Mouse (Mus musculus) heart, embryonic 16.5 days (tissue): ENCODE results near the gene Olfr1211. TPM values are rescaled to one million over a fixed set of nuclear protein-coding genes. Genes with fewer than 3 reads are reported as not detected.

Source experiments
- ATAC-seq: fragments of 200-750 bp; cut with Nextera tagmentation; replicated peaks from 2 replicates; pipeline ENCODE4 v1.8.0; 2017; ENCODE audit warnings: moderate number of reproducible peaks; ENCODE audit not compliant: insufficient read depth, low FRiP score; ENCODE audit errors: extremely low read depth
- H3K27ac ChIP-seq: fragments of 300-500 bp; sonication (generic); 2 replicates; pipeline ENCODE4 v1.5.1; 2014; ENCODE audit warnings: mild to moderate bottlenecking, low read length, control low read depth, moderate library complexity
- H3K27me3 ChIP-seq: fragments of 300-500 bp; sonication (generic); 2 replicates; pipeline ENCODE4 v1.6.1; 2014; ENCODE audit warnings: low read length, mixed read lengths; ENCODE audit not compliant: control insufficient read depth, insufficient read depth
- H3K36me3 ChIP-seq: fragments of 300-500 bp; sonication (generic); 2 replicates; pipeline ENCODE4 v1.6.1; 2014; ENCODE audit not compliant: control insufficient read depth, insufficient read depth
- H3K4me1 ChIP-seq: fragments of 300-500 bp; sonication (generic); 2 replicates; pipeline ENCODE4 v1.6.1; 2014; ENCODE audit warnings: low read length, mixed read lengths; ENCODE audit not compliant: control insufficient read depth, insufficient read depth
- H3K4me2 ChIP-seq: fragments of 300-500 bp; sonication (generic); 2 replicates; pipeline ENCODE4 v1.6.1; 2014; ENCODE audit warnings: low read depth, mild to moderate bottlenecking, control low read depth, low read length
- H3K4me3 ChIP-seq: fragments of 300-500 bp; sonication (generic); 2 replicates; pipeline ENCODE4 v1.5.1; 2014; ENCODE audit warnings: mild to moderate bottlenecking, control low read depth, low read length
- H3K9ac ChIP-seq: fragments of 300-500 bp; sonication (generic); 2 replicates; pipeline ENCODE4 v1.6.1; 2014; ENCODE audit warnings: low read length, control low read depth
- H3K9me3 ChIP-seq: fragments of 300-500 bp; sonication (generic); replicated peaks from 2 replicates; pipeline ENCODE4 v1.6.1; 2016; ENCODE audit warnings: low read length; ENCODE audit not compliant: control insufficient read depth
- WGBS: fragments of 180-500 bp; shearing (Covaris S2); extraction: QIAGEN DNeasy Blood & Tissue Kit; methylation state at CpG from one replicate; pipeline ENCODE4 v1.1.7; 2014; 5-methylcytosine and 5-hydroxymethylcytosine counted together
- polyA plus RNA-seq: library from polyadenylated mRNA; unstranded; fragments of >200 nt; fragmentation: Nextera tagmentation; extraction: Ambion mirVana; gene quantifications from 2 replicates; pipeline ENCODE4 v1.2.1, GENCODE M21; 2015

Olfr1211 gene
- polyA plus RNA-seq: not detected in 2 replicates

- H3K9ac ChIP-seq: no peak within 1 kb of the TSS
- WGBS: 78% methylated on average over 1 of the region's 1 CpGs
- H3K4me3 ChIP-seq: no peak within 1 kb of the TSS
Measured at GRCm38 (mm10) chr2:88938011-88938410, at the start of gene Olfr1211. TSS of gene Olfr1211 (minus strand) at chr2:88938111.

DNA sequence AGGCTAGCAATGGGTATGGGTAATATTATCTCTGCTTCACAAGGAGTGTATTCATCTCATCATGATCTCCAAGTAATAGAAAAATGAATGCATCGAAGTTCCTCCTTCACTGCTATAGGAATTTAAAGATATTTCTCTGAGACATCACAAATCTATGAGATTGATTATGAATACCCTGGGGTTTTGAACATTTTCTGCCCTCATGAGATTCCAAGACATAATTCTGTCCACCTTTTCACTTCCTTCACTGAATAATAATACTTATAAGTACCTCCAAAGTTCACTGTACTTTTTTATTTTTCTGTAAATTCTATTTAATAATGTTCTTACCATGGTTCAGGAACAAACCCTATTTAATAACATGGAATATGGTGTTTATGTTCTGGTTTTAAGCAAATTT is 42.3 kb upstream of the Olfr1211 start, which contains the start of gene Gm13762:
Gm13762 (minus strand) TSS at position 101 of the 400 bp plus-strand sequence.
- H3K4me3 ChIP-seq: no peak within 1 kb of the TSS
- H3K4me1 ChIP-seq: no peaks in the 10 kb centered on the region
- no peak within 1 kb of the TSS for H3K27ac ChIP-seq
- H3K27me3 ChIP-seq: no peaks in the 10 kb centered on the region
- WGBS: 71% methylated on average over 1 of the region's 1 CpGs
- no peak within 1 kb of the TSS for H3K9ac ChIP-seq
- H3K9me3 ChIP-seq: no peaks in the 10 kb centered on the region
- H3K36me3 ChIP-seq: no peaks in the 10 kb centered on the region
- ATAC-seq: no peak
- no peak within 1 kb of the TSS for H3K4me2 ChIP-seq

More at GRCm38 (mm10) chr2:88938011-88938410, at the start of gene Olfr1211:
- no peaks in the 10 kb centered on the region for H3K36me3 ChIP-seq
- H3K4me2 ChIP-seq: no peak within 1 kb of the TSS
- H3K27ac ChIP-seq: no peak within 1 kb of the TSS
- no peaks in the 10 kb centered on the region for H3K9me3 ChIP-seq
- no peaks in the 10 kb centered on the region for H3K4me1 ChIP-seq
- no peaks in the 10 kb centered on the region for H3K27me3 ChIP-seq
- no peak for ATAC-seq

DNA sequence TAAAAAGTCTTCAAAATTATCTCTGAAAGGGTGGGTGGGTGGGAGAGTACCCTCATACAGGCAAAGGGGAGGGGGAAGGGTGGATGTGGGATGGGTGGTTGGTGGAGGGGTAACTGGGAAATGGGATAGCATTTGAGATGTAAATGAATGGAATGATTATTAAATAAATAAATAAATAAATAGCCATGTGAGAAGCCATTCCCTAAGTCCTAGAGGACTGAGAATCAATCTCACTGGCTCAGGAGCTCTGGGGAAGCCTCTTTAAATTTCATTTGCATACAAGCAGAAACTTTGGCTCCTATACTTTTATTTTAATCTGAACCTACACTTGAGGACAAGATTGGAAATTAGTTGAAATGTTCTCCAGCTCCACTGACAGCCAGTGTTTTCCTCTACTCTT is 15.8 kb upstream of the Olfr1211 start, which contains the start of gene Olfr1212:
Olfr1212 (plus strand) TSS at position 301 of the 400 bp plus-strand sequence.
- no peak within 1 kb of the TSS for H3K4me3 ChIP-seq
- no peak for ATAC-seq
- H3K9ac ChIP-seq: no peak within 1 kb of the TSS
- H3K9me3 ChIP-seq: no peaks in the 10 kb centered on the region
- H3K4me1 ChIP-seq: no peaks in the 10 kb centered on the region
- no peaks in the 10 kb centered on the region for H3K36me3 ChIP-seq
- H3K27me3 ChIP-seq: no peaks in the 10 kb centered on the region
- H3K27ac ChIP-seq: no peak within 1 kb of the TSS
- H3K4me2 ChIP-seq: no peak within 1 kb of the TSS

DNA sequence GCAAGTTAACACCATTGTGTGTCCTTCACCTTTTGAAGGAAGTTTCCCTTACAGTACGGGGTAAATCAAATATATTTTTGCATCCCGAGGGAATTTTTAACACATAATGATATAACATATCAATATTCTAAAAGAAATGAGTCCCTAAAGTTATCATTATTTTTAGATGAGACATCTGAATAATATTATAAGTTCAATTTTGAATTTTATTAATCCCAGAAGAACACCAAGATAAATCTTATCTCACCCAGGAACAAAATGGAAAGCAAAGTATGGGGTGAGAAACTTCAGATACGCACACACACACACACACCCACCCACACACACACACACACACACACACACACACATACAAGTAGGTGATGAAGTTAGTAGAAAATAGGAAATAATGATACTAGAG is 22.9 kb downstream of the Olfr1211 start, which contains the start of gene Olfr1209:
Olfr1209 (minus strand) TSS at position 101 of the 400 bp plus-strand sequence.
- 84% methylated on average over 3 of the region's 3 CpGs for WGBS
- no peak for ATAC-seq

GRCm38 (mm10) chr2:88902211-88902610 is 35.7 kb downstream of the Olfr1211 start, which contains the start of gene Olfr1208:
TSS of gene Olfr1208 (minus strand) at chr2:88902311.
- no peak for ATAC-seq
- Histone ChIP-seq H3K9ac (no peak within 1 kb of the TSS), H3K4me2 (no peak within 1 kb of the TSS), H3K27ac (no peak within 1 kb of the TSS), H3K4me3 (no peak within 1 kb of the TSS), H3K36me3 (no peaks in the 10 kb centered on the region), H3K27me3 (no peaks in the 10 kb centered on the region), H3K9me3 (peaks cover 2% of the 10 kb centered on the region; the same call in 1 of the 2 replicates), H3K4me1 (no peaks in the 10 kb centered on the region)

More for the DNA sequence above, 22.9 kb downstream of the Olfr1211 start, which contains the start of gene Olfr1209:
- Histone ChIP-seq H3K9ac (no peak within 1 kb of the TSS), H3K9me3 (no peaks in the 10 kb centered on the region; the same call in 1 of the 2 replicates), H3K27ac (no peak within 1 kb of the TSS), H3K4me1 (no peaks in the 10 kb centered on the region), H3K4me2 (no peak within 1 kb of the TSS), H3K36me3 (no peaks in the 10 kb centered on the region), H3K4me3 (no peak within 1 kb of the TSS), H3K27me3 (no peaks in the 10 kb centered on the region)

Other genes starting within 250 kb of the Olfr1211 start
- gene Olfr1195, start 248.9 kb downstream of the Olfr1211 start, polyA plus RNA-seq: not detected in 2 replicates
- gene Olfr1196, start 233.5 kb downstream of the Olfr1211 start, polyA plus RNA-seq: not detected in 2 replicates
- gene Olfr1197, start 205.7 kb downstream of the Olfr1211 start, polyA plus RNA-seq: not detected in 2 replicates
- not detected in 2 replicates for gene Olfr1198, start 186.7 kb downstream of the Olfr1211 start, polyA plus RNA-seq
- gene Olfr1199, start 177.6 kb downstream of the Olfr1211 start, polyA plus RNA-seq: not detected in 2 replicates
- gene Olfr1200, start 167.6 kb downstream of the Olfr1211 start, polyA plus RNA-seq: not detected in 2 replicates
- gene Olfr1201, start 145.1 kb downstream of the Olfr1211 start, polyA plus RNA-seq: not detected in 2 replicates
- gene Olfr1202, start 123.6 kb downstream of the Olfr1211 start, polyA plus RNA-seq: not detected in 2 replicates
- gene Olfr1205, start 108.4 kb downstream of the Olfr1211 start, polyA plus RNA-seq: not detected in 2 replicates
- not detected in 2 replicates for gene Olfr1204, start 88.8 kb downstream of the Olfr1211 start, polyA plus RNA-seq
- gene Olfr1206, start 74.9 kb downstream of the Olfr1211 start, polyA plus RNA-seq: not detected in 2 replicates
- not detected in 2 replicates for gene Olfr1208, start 35.8 kb downstream of the Olfr1211 start, polyA plus RNA-seq
- gene Olfr1209, start 23.0 kb downstream of the Olfr1211 start, polyA plus RNA-seq: not detected in 2 replicates
- gene Olfr1212, start 15.9 kb upstream of the Olfr1211 start, polyA plus RNA-seq: not detected in 2 replicates
- gene Gm13762, start 42.2 kb upstream of the Olfr1211 start, polyA plus RNA-seq: not detected in 2 replicates
- gene Olfr1214, start 54.5 kb upstream of the Olfr1211 start, polyA plus RNA-seq: not detected in 2 replicates
- not detected in 2 replicates for gene Olfr1215, start 68.9 kb upstream of the Olfr1211 start, polyA plus RNA-seq
- not detected in 2 replicates for gene Olfr1216, start 80.2 kb upstream of the Olfr1211 start, polyA plus RNA-seq
- gene Olfr1217, start 94.0 kb upstream of the Olfr1211 start, polyA plus RNA-seq: not detected in 2 replicates
- gene Olfr1218, start 123.1 kb upstream of the Olfr1211 start, polyA plus RNA-seq: not detected in 2 replicates
- gene Olfr1219, start 145.4 kb upstream of the Olfr1211 start, polyA plus RNA-seq: not detected in 2 replicates
- gene Olfr1220, start 168.7 kb upstream of the Olfr1211 start, polyA plus RNA-seq: not detected in 2 replicates
- not detected in 2 replicates for gene Olfr1221, start 179.2 kb upstream of the Olfr1211 start, polyA plus RNA-seq
- gene Olfr1222, start 194.9 kb upstream of the Olfr1211 start, polyA plus RNA-seq: not detected in 2 replicates
- not detected in 2 replicates for gene Olfr1223, start 213.4 kb upstream of the Olfr1211 start, polyA plus RNA-seq
- gene Olfr1224-ps1, start 226.0 kb upstream of the Olfr1211 start, polyA plus RNA-seq: not detected in 2 replicates
- not detected in 2 replicates for gene Olfr1225, start 236.6 kb upstream of the Olfr1211 start, polyA plus RNA-seq